Mouse (Mus musculus): Measurements from ENCODE around the gene Iapp. TPM values are rescaled to one million over a fixed set of nuclear protein-coding genes. Genes with fewer than 3 reads are reported as not detected.

The Iapp gene
- polyA plus RNA-seq, 2 experiments, result not detected

- ATAC-seq (ENCODE audit: low FRiP score, low read depth), result no peak
- H3K4me2 ChIP-seq (replicated peaks; ENCODE audit: low read depth, low read length, severe bottlenecking), result no peak overlapping the region
- no peaks in the 10 kb centered on the region for H3K27me3 ChIP-seq (ENCODE audit: control insufficient read depth, insufficient read depth, low read length)
- no peaks in the 10 kb centered on the region for H3K36me3 ChIP-seq (ENCODE audit: control insufficient read depth, insufficient read depth, low read length)
- H3K4me3 ChIP-seq (replicated peaks; ENCODE audit: low read length), result no peak overlapping the region
- no peaks in the 10 kb centered on the region for H3K4me1 ChIP-seq (ENCODE audit: control insufficient read depth, insufficient read depth, low read length)
- no peak overlapping the region for H3K27ac ChIP-seq (replicated peaks; ENCODE audit: low read depth, low read length)
- no peak overlapping the region for H3K9ac ChIP-seq (ENCODE audit: low read depth, low read length, severe bottlenecking)
- H3K9me3 ChIP-seq (ENCODE audit: control insufficient read depth, low read length), result peaks cover 4% of the 10 kb centered on the region
- DNase-seq (ENCODE audit: low spot score), result no peak
- WGBS, result 84% methylated on average over 5 of the region's 5 CpGs
- no peak for TF ChIP-seq POLR2A (IDR thresholded peaks at IDR 0.05; ENCODE audit: borderline replicate concordance, extremely low read depth, insufficient read depth, insufficient read length)
Measured at GRCm38 (mm10) chr6:142314285-142314684, 16.1 kb downstream of the Iapp start.

- no peaks in the 10 kb centered on the region for H3K36me3 ChIP-seq (ENCODE audit: control insufficient read depth, insufficient read depth, low read length)
- no peak overlapping the region for H3K27ac ChIP-seq (replicated peaks; ENCODE audit: low read depth, low read length)
- H3K9me3 ChIP-seq (ENCODE audit: control insufficient read depth, low read length), result no peaks in the 10 kb centered on the region
- no peak overlapping the region for H3K4me3 ChIP-seq (replicated peaks; ENCODE audit: low read length)
- H3K4me1 ChIP-seq (ENCODE audit: control insufficient read depth, insufficient read depth, low read length), result no peaks in the 10 kb centered on the region
- no peak for TF ChIP-seq POLR2A (IDR thresholded peaks at IDR 0.05; ENCODE audit: borderline replicate concordance, extremely low read depth, insufficient read depth, insufficient read length)
- H3K9ac ChIP-seq (ENCODE audit: low read depth, low read length, severe bottlenecking), result no peak overlapping the region
- H3K27me3 ChIP-seq (ENCODE audit: control insufficient read depth, insufficient read depth, low read length), result no peaks in the 10 kb centered on the region
- ATAC-seq (ENCODE audit: low FRiP score, low read depth), result no peak
- no peak for DNase-seq (ENCODE audit: low spot score)
- no peak overlapping the region for H3K4me2 ChIP-seq (replicated peaks; ENCODE audit: low read depth, low read length, severe bottlenecking)
Measured at GRCm38 (mm10) chr6:142317106-142317505, 18.9 kb downstream of the Iapp start.

- H3K27me3 ChIP-seq (ENCODE audit: control insufficient read depth, insufficient read depth, low read length), result no peaks in the 10 kb centered on the region
- WGBS, result 32% methylated on average over 4 of the region's 4 CpGs
- H3K27ac ChIP-seq (replicated peaks; ENCODE audit: low read depth, low read length), result no peak within 1 kb of the TSS
- no peak within 1 kb of the TSS for H3K4me3 ChIP-seq (replicated peaks; ENCODE audit: low read length)
- no peaks in the 10 kb centered on the region for H3K36me3 ChIP-seq (ENCODE audit: control insufficient read depth, insufficient read depth, low read length)
- DNase-seq (ENCODE audit: low spot score) (no peak), ATAC-seq (ENCODE audit: low FRiP score, low read depth) (no peak)
- no peaks in the 10 kb centered on the region for H3K4me1 ChIP-seq (ENCODE audit: control insufficient read depth, insufficient read depth, low read length)
- no peak within 1 kb of the TSS for H3K9ac ChIP-seq (ENCODE audit: low read depth, low read length, severe bottlenecking)
- H3K9me3 ChIP-seq (ENCODE audit: control insufficient read depth, low read length), result no peaks in the 10 kb centered on the region
- no peak within 1 kb of the TSS for H3K4me2 ChIP-seq (replicated peaks; ENCODE audit: low read depth, low read length, severe bottlenecking)
- TF ChIP-seq POLR2A (IDR thresholded peaks at IDR 0.05; ENCODE audit: borderline replicate concordance, extremely low read depth, insufficient read depth, insufficient read length), result no peak
Measured at GRCm38 (mm10) chr6:142322881-142323280, 24.7 kb downstream of the Iapp start, which contains the start of gene Slco1a5. Slco1a5 (minus strand) TSS chr6:142322981.

GRCm38 (mm10) chr6:142326598-142326997 is 28.4 kb downstream of the Iapp start:
- 80% methylated on average over 3 of the region's 3 CpGs for WGBS
- no peak for TF ChIP-seq POLR2A (IDR thresholded peaks at IDR 0.05; ENCODE audit: borderline replicate concordance, extremely low read depth, insufficient read depth, insufficient read length)
- no peak for ATAC-seq (ENCODE audit: low FRiP score, low read depth)
- no peak overlapping the region for H3K4me3 ChIP-seq (replicated peaks; ENCODE audit: low read length)
- H3K9me3 ChIP-seq (ENCODE audit: control insufficient read depth, low read length), result no peaks in the 10 kb centered on the region
- no peaks in the 10 kb centered on the region for H3K36me3 ChIP-seq (ENCODE audit: control insufficient read depth, insufficient read depth, low read length)
- no peak overlapping the region for H3K4me2 ChIP-seq (replicated peaks; ENCODE audit: low read depth, low read length, severe bottlenecking)
- DNase-seq (ENCODE audit: low spot score), result no peak
- H3K27ac ChIP-seq (replicated peaks; ENCODE audit: low read depth, low read length), result no peak overlapping the region
- no peak overlapping the region for H3K9ac ChIP-seq (ENCODE audit: low read depth, low read length, severe bottlenecking)
- H3K4me1 ChIP-seq (ENCODE audit: control insufficient read depth, insufficient read depth, low read length), result no peaks in the 10 kb centered on the region
- H3K27me3 ChIP-seq (ENCODE audit: control insufficient read depth, insufficient read depth, low read length), result no peaks in the 10 kb centered on the region

- no peak overlapping the region for H3K4me3 ChIP-seq (replicated peaks; ENCODE audit: low read length)
- no peaks in the 10 kb centered on the region for H3K4me1 ChIP-seq (ENCODE audit: control insufficient read depth, insufficient read depth, low read length)
- no peaks in the 10 kb centered on the region for H3K27me3 ChIP-seq (ENCODE audit: control insufficient read depth, insufficient read depth, low read length)
- H3K27ac ChIP-seq (replicated peaks; ENCODE audit: low read depth, low read length), result no peak overlapping the region
- no peaks in the 10 kb centered on the region for H3K9me3 ChIP-seq (ENCODE audit: control insufficient read depth, low read length)
- H3K9ac ChIP-seq (ENCODE audit: low read depth, low read length, severe bottlenecking), result no peak overlapping the region
- DNase-seq (ENCODE audit: low spot score) (no peak), ATAC-seq (ENCODE audit: low FRiP score, low read depth) (no peak)
- TF ChIP-seq POLR2A (IDR thresholded peaks at IDR 0.05; ENCODE audit: borderline replicate concordance, extremely low read depth, insufficient read depth, insufficient read length), result no peak
- H3K4me2 ChIP-seq (replicated peaks; ENCODE audit: low read depth, low read length, severe bottlenecking), result no peak overlapping the region
- no peaks in the 10 kb centered on the region for H3K36me3 ChIP-seq (ENCODE audit: control insufficient read depth, insufficient read depth, low read length)
- whole genome bisulfite sequencing, result 57% methylated on average over 1 of the region's 1 CpGs
Measured at GRCm38 (mm10) chr6:142329201-142329600, 31.0 kb downstream of the Iapp start.

- Histone ChIP-seq H3K4me2 (replicated peaks; ENCODE audit: low read depth, low read length, severe bottlenecking) (no peak overlapping the region), H3K36me3 (ENCODE audit: control insufficient read depth, insufficient read depth, low read length) (no peaks in the 10 kb centered on the region), H3K9ac (ENCODE audit: low read depth, low read length, severe bottlenecking) (no peak overlapping the region), H3K27ac (replicated peaks; ENCODE audit: low read depth, low read length) (no peak overlapping the region), H3K4me1 (ENCODE audit: control insufficient read depth, insufficient read depth, low read length) (no peaks in the 10 kb centered on the region), H3K27me3 (ENCODE audit: control insufficient read depth, insufficient read depth, low read length) (no peaks in the 10 kb centered on the region), H3K4me3 (replicated peaks; ENCODE audit: low read length) (no peak overlapping the region), H3K9me3 (ENCODE audit: control insufficient read depth, low read length) (no peaks in the 10 kb centered on the region)
- no peak for ATAC-seq (ENCODE audit: low FRiP score, low read depth)
- WGBS, result 59% methylated on average over 2 of the region's 2 CpGs
- no peak for TF ChIP-seq POLR2A (IDR thresholded peaks at IDR 0.05; ENCODE audit: borderline replicate concordance, extremely low read depth, insufficient read depth, insufficient read length)
- no peak for DNase-seq (ENCODE audit: low spot score)
Measured at GRCm38 (mm10) chr6:142338961-142339360, 40.7 kb downstream of the Iapp start.
